ENCODE assay signal across 8 mouse cellular contexts in genomic region chr5:105109775-105110174, GRCm38 (mm10). TPM values are rescaled to one million over a fixed set of nuclear protein-coding genes. Genes with fewer than 3 reads are reported as not detected.
DNase-seq lines count a peak whose midpoint lies in the region; ATAC-seq and TF ChIP-seq lines count a peak whose summit lies in the region.
"Not testable (repeated sequence)": the region's sequence is repeated elsewhere in the genome, so short reads cannot be mapped to it uniquely, and the experiment has no call there.

No protein-coding gene starts in this region.

- DNase-seq in Muller cell, postnatal 12 days (ENCODE audit: inconsistent ontology term): peak; percentile 4
- DNase-seq in embryo, embryonic 11 days: peak; percentile 1
- peak; percentile 39 for DNase-seq in induced T-regulatory cell, adult 2 months (ENCODE audit: low read depth)
- not testable (repeated sequence) for DNase-seq in liver, adult 2 months (ENCODE audit: extremely low read depth, low read depth, low spot score)
- DNase-seq in thymus, postnatal 25 days: peak; percentile 47

- not testable (repeated sequence) for TF ChIP-seq POLR2A in liver, adult 2 months (IDR thresholded peaks at IDR 0.05; ENCODE audit: extremely low read depth, insufficient read depth, low read length); small intestine, adult 2 months (IDR thresholded peaks at IDR 0.05; ENCODE audit: low read depth, low read length)

- not testable (repeated sequence) for H3K4me1 ChIP-seq in heart, embryonic 11.5 days (ENCODE audit: control insufficient read depth, insufficient read depth, low read length); liver, adult 2 months (ENCODE audit: control insufficient read depth, insufficient read depth, low read length); small intestine, adult 2 months (ENCODE audit: control insufficient read depth, insufficient read depth, insufficient read length, low read length)

- not testable (repeated sequence) for H3K79me2 ChIP-seq in liver, adult 2 months (ENCODE audit: control insufficient read depth, insufficient read depth, low read length)
- H3K79me2 ChIP-seq in macrophage (ENCODE audit: inconsistent target): peaks cover 37% of the 10 kb centered on the region

- H3K27ac ChIP-seq in heart, embryonic 11.5 days (ENCODE audit: low read depth, low read length): peak overlapping the region; percentile 22; the same call in 1 of the 2 replicates
- H3K27ac ChIP-seq in liver, adult 2 months (replicated peaks; ENCODE audit: insufficient read depth, low read depth, low read length): peak overlapping the region; percentile 51; the same call in 1 of the 2 replicates
- peak overlapping the region; percentile 85 for H3K27ac ChIP-seq in macrophage
- peak overlapping the region; percentile 86; the same call in 1 of the 2 replicates for H3K27ac ChIP-seq in small intestine, adult 2 months (ENCODE audit: insufficient read depth, low read depth, low read length)

- not testable (repeated sequence) for H3K4me3 ChIP-seq in heart, embryonic 11.5 days (ENCODE audit: low read depth, low read length)
- peak overlapping the region; percentile 51; the same call in 1 of the 2 replicates for H3K4me3 ChIP-seq in liver, adult 2 months (ENCODE audit: insufficient read depth, low read depth, low read length)
- peak overlapping the region; percentile 34 for H3K4me3 ChIP-seq in macrophage (ENCODE audit: inconsistent target)
- peak overlapping the region; percentile 44 for H3K4me3 ChIP-seq in small intestine, adult 2 months (ENCODE audit: low read depth, low read length)

- H3K4me2 ChIP-seq in heart, embryonic 11.5 days: not testable (repeated sequence)

- H3K9ac ChIP-seq in heart, embryonic 11.5 days (ENCODE audit: low read depth, low read length): not testable (repeated sequence)
- peak overlapping the region; percentile 55 for H3K9ac ChIP-seq in liver, adult 2 months (ENCODE audit: low read depth, low read length)

- H3K27me3 ChIP-seq in heart, embryonic 11.5 days (ENCODE audit: control insufficient read depth, insufficient read depth, low read length); liver, adult 2 months (ENCODE audit: control insufficient read depth, insufficient read depth, low read length); small intestine, adult 2 months (ENCODE audit: control insufficient read depth, insufficient read depth, low read length): not testable (repeated sequence)

- H3K9me3 ChIP-seq in heart, embryonic 11.5 days (replicated peaks; ENCODE audit: control insufficient read depth, low read length): not testable (repeated sequence)

- not testable (repeated sequence) for H3K36me3 ChIP-seq in heart, embryonic 11.5 days (ENCODE audit: control insufficient read depth, insufficient read depth, low read length); liver, adult 2 months (ENCODE audit: control insufficient read depth, insufficient read depth, low read length); macrophage (ENCODE audit: inconsistent target); small intestine, adult 2 months (ENCODE audit: control insufficient read depth, insufficient read depth, low read length)

- ATAC-seq in heart, embryonic 11.5 days (replicated peaks; ENCODE audit: insufficient number of reproducible peaks, low FRiP score, low TSS enrichment): not testable (repeated sequence)

- TF ChIP-seq CTCF in liver, adult 2 months (IDR thresholded peaks at IDR 0.05; ENCODE audit: low read depth, low read length); small intestine, adult 2 months (IDR thresholded peaks at IDR 0.05; ENCODE audit: extremely low read depth, insufficient read length, insufficient replicate concordance, low read depth, low read length): not testable (repeated sequence)

- 49% methylated on average over 1 of the region's 1 CpGs for WGBS in heart, embryonic 11.5 days (ENCODE audit: insufficient replicate concordance)
- WGBS in liver, adult 2 months: 49% methylated on average over 1 of the region's 1 CpGs
- WGBS in macrophage (ENCODE audit: missing documents): 14% methylated on average over 1 of the region's 1 CpGs
- WGBS in small intestine, adult 2 months: 46% methylated on average over 1 of the region's 1 CpGs

RNA-seq across cellular contexts. Expression of gene Gbp9, which starts 29.6 kb away (rescaled TPM):
- polyA plus RNA-seq in heart, embryonic 11.5 days (2014; fragmentation: Nextera tagmentation; extraction: Ambion mirVana): 3.4 and 3.9 TPM in 2 replicates
- total RNA-seq in liver, adult 2 months (2014; rRNA removed): 5.1 and 6.8 TPM in 2 replicates
- polyA plus RNA-seq in liver, adult 2 months (2012; rRNA removed): 0.71 and 1.7 TPM in 2 replicates
- total RNA-seq in macrophage (2018; cell fraction: chromatin; rRNA removed): 100 to 1,000 TPM in 22 of 26 experiments, 10 to 100 TPM in 4; 84.6 to 820 (median 283) TPM
- total RNA-seq in macrophage (2018; cell fraction: cytosol; rRNA removed): 100 to 1,000 TPM in 11 of 26 experiments, 10 to 100 TPM in 15; 33.9 to 152 (median 73.0) TPM
- 100 to 1,000 TPM in 25 of 26 experiments, 10 to 100 TPM in 1; 61.7 to 555 (median 233) TPM for total RNA-seq in macrophage (2018; cell fraction: nucleus; rRNA removed)
- 20.1 to 55.4 TPM (median 28.3 TPM) in 3 replicates for polyA plus RNA-seq in macrophage (2018)
- polyA plus RNA-seq in small intestine, adult 2 months (2012; rRNA removed): 0.66 and 1.3 TPM in 2 replicates

RNA-seq across cellular contexts. Expression of gene Gbp8, which starts 29.6 kb away (rescaled TPM):
- 0.93 and 1.6 TPM in 2 replicates for polyA plus RNA-seq in heart, embryonic 11.5 days (2014; fragmentation: Nextera tagmentation; extraction: Ambion mirVana)
- total RNA-seq in liver, adult 2 months (2014; rRNA removed): 3.7 and 4.8 TPM in 2 replicates
- 0.45 and 1.2 TPM in 2 replicates for polyA plus RNA-seq in liver, adult 2 months (2012; rRNA removed)
- total RNA-seq in macrophage (2018; cell fraction: chromatin; rRNA removed): 100 to 1,000 TPM in 24 of 26 experiments, 10 to 100 TPM in 2; 59.0 to 547 (median 244) TPM
- total RNA-seq in macrophage (2018; cell fraction: cytosol; rRNA removed): 10 to 100 TPM; 12.1 to 79.2 (median 34.3) TPM
- 100 to 1,000 TPM in 25 of 26 experiments, 10 to 100 TPM in 1; 33.9 to 458 (median 253) TPM for total RNA-seq in macrophage (2018; cell fraction: nucleus; rRNA removed)
- polyA plus RNA-seq in macrophage (2018): 2.9 to 48.7 TPM (median 19.7 TPM) in 3 replicates
- polyA plus RNA-seq in small intestine, adult 2 months (2012; rRNA removed): 1.3 and 2.7 TPM in 2 replicates

RNA-seq across cellular contexts. Expression of gene Gbp4, which starts 29.6 kb away (rescaled TPM):
- 4.4 and 7.6 TPM in 2 replicates for polyA plus RNA-seq in heart, embryonic 11.5 days (2014; fragmentation: Nextera tagmentation; extraction: Ambion mirVana)
- total RNA-seq in liver, adult 2 months (2014; rRNA removed): 4.8 and 5.3 TPM in 2 replicates
- 1.2 and 2.6 TPM in 2 replicates for polyA plus RNA-seq in liver, adult 2 months (2012; rRNA removed)
- 100 to 1,000 TPM in 14 of 26 experiments, 10 to 100 TPM in 8, 1 to 10 TPM in 4; 3.9 to 472 (median 209) TPM for total RNA-seq in macrophage (2018; cell fraction: chromatin; rRNA removed)
- total RNA-seq in macrophage (2018; cell fraction: cytosol; rRNA removed): 100 to 1,000 TPM in 12 of 26 experiments, 10 to 100 TPM in 2, 1 to 10 TPM in 12; 3.2 to 158 (median 58.0) TPM
- 100 to 1,000 TPM in 14 of 26 experiments, 10 to 100 TPM in 11, 1 to 10 TPM in 1; 5.7 to 440 (median 192) TPM for total RNA-seq in macrophage (2018; cell fraction: nucleus; rRNA removed)
- 1.7 to 20.7 TPM (median 2.8 TPM) in 3 replicates for polyA plus RNA-seq in macrophage (2018)
- 3.3 and 4.9 TPM in 2 replicates for polyA plus RNA-seq in small intestine, adult 2 months (2012; rRNA removed)

Comparison
In these comparisons a context has a peak if more than half of its experiments do, and no peak if none do; other contexts are left out.
1. H3K27ac ChIP-seq: peak in every context shown above with its lines; median percentile 86 in small intestine, adult 2 months; 85 in macrophage; 51 in liver, adult 2 months; 22 in heart, embryonic 11.5 days.